Mouse (Mus musculus) ES-Bruce4 (cell line): Measurements from ENCODE around the gene Mettl15.

Experiments used
- CTCF ChIP-seq: IDR thresholded peaks from one replicate; pipeline ENCODE4 v1.8.1; 2011; ENCODE audit warnings: low read depth, low read length
- EP300 ChIP-seq: IDR thresholded peaks from 2 replicates; pipeline ENCODE4 v1.6.1; 2011; ENCODE audit warnings: low read depth, low read length; ENCODE audit not compliant: insufficient read depth
- POLR2A ChIP-seq: IDR thresholded peaks from one replicate; pipeline ENCODE4 v1.8.1; 2011; ENCODE audit warnings: low read length; ENCODE audit not compliant: insufficient read depth

- TF ChIP-seq CTCF (no peak), POLR2A (no peak), EP300 (no peak)
Measured at GRCm38 (mm10) chr2:109144410-109144809, 136.1 kb downstream of the Mettl15 start.
